In the genomic region with DNA sequence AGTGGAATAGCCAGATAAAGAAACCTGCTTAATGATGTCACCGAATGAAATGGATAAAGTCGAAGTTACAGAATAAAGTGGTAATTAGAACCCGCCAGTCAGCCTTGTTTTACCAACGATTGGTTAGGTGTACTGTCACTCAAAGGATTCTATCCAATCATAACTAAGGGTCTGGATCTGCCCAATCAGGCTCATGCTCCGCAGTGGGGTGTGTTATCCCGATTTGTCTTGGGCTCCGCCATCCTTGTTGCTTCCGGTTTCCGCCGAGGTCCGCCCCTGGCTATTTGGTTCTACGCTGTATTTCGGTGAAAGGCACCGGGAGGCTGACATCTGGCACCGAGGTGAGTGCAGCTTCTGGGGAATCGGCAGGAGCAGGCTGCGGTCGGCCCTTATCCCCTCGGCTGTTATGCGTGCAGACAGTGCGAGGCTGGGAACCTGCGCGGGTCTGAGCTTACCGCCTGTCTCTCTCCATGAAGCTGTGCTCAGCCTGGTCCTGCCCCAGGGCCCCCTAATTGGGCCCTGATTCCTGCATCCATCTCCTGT, we compare ENCODE assay signal across 8 mouse cellular contexts. TPM values are rescaled to one million over a fixed set of nuclear protein-coding genes. Genes with fewer than 3 reads are reported as not detected.
DNase-seq lines count a peak whose midpoint lies in the region; ATAC-seq and TF ChIP-seq lines count a peak whose summit lies in the region.

A gene (plus strand): TSS at position 240 of the 543 bp plus-strand sequence.

- H3K9ac ChIP-seq in CH12.LX (ENCODE audit: insufficient read depth, low read depth): peak within 1 kb of the TSS; percentile 89
- H3K9ac ChIP-seq in forebrain, embryonic 11.5 days (ENCODE audit: low read length): peak within 1 kb of the TSS; percentile 77
- H3K9ac ChIP-seq in heart, embryonic 16.5 days (ENCODE audit: low read length): peak within 1 kb of the TSS; percentile 86
- peak within 1 kb of the TSS; percentile 88 for H3K9ac ChIP-seq in liver, embryonic 15.5 days
- peak within 1 kb of the TSS; percentile 81 for H3K9ac ChIP-seq in neural tube, embryonic 12.5 days

- TF ChIP-seq POLR2A in CH12.LX (IDR thresholded peaks at IDR 0.05; ENCODE audit: low read depth, low read length): peak; percentile 82

- H3K79me2 ChIP-seq in CH12.LX (replicated peaks; ENCODE audit: control insufficient read depth, extremely low read depth, insufficient read depth, poor library complexity, severe bottlenecking): no peaks in the 10 kb centered on the region

- peak; percentile 100 for DNase-seq in CH12.LX (ENCODE audit: extremely low read depth)
- peak; percentile 100 for DNase-seq in c-Kit-positive CD71-positive TER-119-negative erythroid progenitor cells, embryonic 14.5 days (ENCODE audit: low read depth)
- DNase-seq in forebrain, embryonic 11.5 days (ENCODE audit: low spot score): peak; percentile 86
- peak; percentile 87 to 98 for DNase-seq in kidney, postnatal 36 days
- DNase-seq in telencephalon, adult 2 months (ENCODE audit: low read depth, low spot score): peak; percentile 99

- dilution Hi-C loops in CH12.LX (cut with MboI; ENCODE audit: extremely low pct_ligation_motif_present, extremely low pct_unique_long_range_greater_than_20kb, low sequenced_read_pairs): no loop called here

- TF ChIP-seq RAD21 in CH12.LX (IDR thresholded peaks at IDR 0.05; ENCODE audit: low read depth, low read length): no peak

- peak within 1 kb of the TSS; percentile 93 for H3K4me2 ChIP-seq in CH12.LX (ENCODE audit: insufficient read depth, low read depth, poor library complexity, severe bottlenecking)
- H3K4me2 ChIP-seq in forebrain, embryonic 11.5 days (ENCODE audit: low read depth, low read length, severe bottlenecking): peak within 1 kb of the TSS; percentile 79
- H3K4me2 ChIP-seq in heart, embryonic 16.5 days (ENCODE audit: low read depth, low read length): peak within 1 kb of the TSS; percentile 81
- H3K4me2 ChIP-seq in liver, embryonic 15.5 days: peak within 1 kb of the TSS; percentile 86
- peak within 1 kb of the TSS; percentile 91 for H3K4me2 ChIP-seq in neural tube, embryonic 12.5 days (replicated peaks)

- ATAC-seq in forebrain, embryonic 11.5 days (replicated peaks; ENCODE audit: low FRiP score): peak; percentile 100
- peak; percentile 100 for ATAC-seq in heart, embryonic 16.5 days (replicated peaks; ENCODE audit: extremely low read depth, insufficient read depth, low FRiP score)
- ATAC-seq in liver, embryonic 15.5 days (ENCODE audit: insufficient read depth): peak; percentile 100
- peak; percentile 100 for ATAC-seq in neural tube, embryonic 12.5 days (ENCODE audit: low FRiP score, low read depth)

- in situ Hi-C loops in CH12.LX (cut with MboI; ENCODE audit: low pct_ligation_motif_present, low pct_unique_long_range_greater_than_20kb, low sequenced_read_pairs): no loop called here

- WGBS in forebrain, embryonic 11.5 days: under 1% methylated on average over 24 of the region's 24 CpGs
- under 1% methylated on average over 24 of the region's 24 CpGs for WGBS in heart, embryonic 16.5 days
- under 1% methylated on average over 24 of the region's 24 CpGs for WGBS in liver, embryonic 15.5 days (ENCODE audit: insufficient replicate concordance)
- WGBS in neural tube, embryonic 12.5 days: under 1% methylated on average over 24 of the region's 24 CpGs

- H3K27ac ChIP-seq in CH12.LX (ENCODE audit: insufficient read depth, low read depth): no peak within 1 kb of the TSS
- H3K27ac ChIP-seq in forebrain, embryonic 11.5 days (ENCODE audit: low read depth, low read length): no peak within 1 kb of the TSS
- H3K27ac ChIP-seq in heart, embryonic 16.5 days (ENCODE audit: low read length): peak within 1 kb of the TSS; percentile 52
- H3K27ac ChIP-seq in liver, embryonic 15.5 days (replicated peaks): peak within 1 kb of the TSS; percentile 83
- no peak within 1 kb of the TSS for H3K27ac ChIP-seq in neural tube, embryonic 12.5 days

- peaks cover 10% of the 10 kb centered on the region for H3K9me3 ChIP-seq in CH12.LX (replicated peaks; ENCODE audit: low read length)
- H3K9me3 ChIP-seq in forebrain, embryonic 11.5 days (ENCODE audit: control insufficient read depth, low read length): no peaks in the 10 kb centered on the region
- H3K9me3 ChIP-seq in heart, embryonic 16.5 days (replicated peaks; ENCODE audit: control insufficient read depth, low read length): peaks cover 6% of the 10 kb centered on the region
- no peaks in the 10 kb centered on the region for H3K9me3 ChIP-seq in liver, embryonic 15.5 days (replicated peaks)
- H3K9me3 ChIP-seq in neural tube, embryonic 12.5 days: no peaks in the 10 kb centered on the region

- peaks cover 17 to 29% of the 10 kb centered on the region in 2 experiments for H3K36me3 ChIP-seq in CH12.LX (replicated peaks in 1 of 2; ENCODE audit: control insufficient read depth in 1 of 2, insufficient read depth in 1 of 2, low read length in 1 of 2)
- peaks cover 4% of the 10 kb centered on the region; the same call in 1 of the 2 replicates for H3K36me3 ChIP-seq in forebrain, embryonic 11.5 days (ENCODE audit: control insufficient read depth, insufficient read depth, low read length)
- H3K36me3 ChIP-seq in heart, embryonic 16.5 days (ENCODE audit: control insufficient read depth, insufficient read depth): peaks cover 16% of the 10 kb centered on the region
- H3K36me3 ChIP-seq in liver, embryonic 15.5 days (replicated peaks): peaks cover 12% of the 10 kb centered on the region
- peaks cover 17% of the 10 kb centered on the region for H3K36me3 ChIP-seq in neural tube, embryonic 12.5 days

- TF ChIP-seq CTCF in CH12.LX (conservative IDR thresholded peaks at IDR 0.05 in 1 of 2, IDR thresholded peaks at IDR 0.05 in 1 of 2; ENCODE audit: low read depth in 2 of 2, low read length in 2 of 2): no peak

- TF ChIP-seq EP300 in CH12.LX (IDR thresholded peaks at IDR 0.05; ENCODE audit: low read length): no peak

- H3K4me1 ChIP-seq in CH12.LX (ENCODE audit: control insufficient read depth in 1 of 2, insufficient read depth in 2 of 2): peaks cover 0 to 16% of the 10 kb centered on the region in 2 experiments; a peak in 3 of 4 replicates
- H3K4me1 ChIP-seq in forebrain, embryonic 11.5 days (replicated peaks; ENCODE audit: control insufficient read depth, insufficient read depth, low read length): peaks cover 3% of the 10 kb centered on the region; the same call in 1 of the 2 replicates
- peaks cover 5% of the 10 kb centered on the region for H3K4me1 ChIP-seq in heart, embryonic 16.5 days (ENCODE audit: control insufficient read depth, insufficient read depth, low read length)
- H3K4me1 ChIP-seq in liver, embryonic 15.5 days (replicated peaks): peaks cover 14% of the 10 kb centered on the region
- peaks cover 7% of the 10 kb centered on the region for H3K4me1 ChIP-seq in neural tube, embryonic 12.5 days

- H3K4me3 ChIP-seq in CH12.LX (replicated peaks in 1 of 3; ENCODE audit: low read depth in 2 of 3, low read length in 2 of 3, poor library complexity in 1 of 3): peak within 1 kb of the TSS; percentile 81 to 93 (median 91)
- H3K4me3 ChIP-seq in forebrain, embryonic 11.5 days (ENCODE audit: low read depth, low read length): peak within 1 kb of the TSS; percentile 74
- H3K4me3 ChIP-seq in heart, embryonic 16.5 days (ENCODE audit: low read length): peak within 1 kb of the TSS; percentile 77
- H3K4me3 ChIP-seq in liver, embryonic 15.5 days (replicated peaks): peak within 1 kb of the TSS; percentile 87
- peak within 1 kb of the TSS; percentile 80 for H3K4me3 ChIP-seq in neural tube, embryonic 12.5 days

- H3K27me3 ChIP-seq in CH12.LX (replicated peaks): peaks cover 8% of the 10 kb centered on the region
- H3K27me3 ChIP-seq in forebrain, embryonic 11.5 days (ENCODE audit: control insufficient read depth, insufficient read depth, low read length): no peaks in the 10 kb centered on the region
- no peaks in the 10 kb centered on the region for H3K27me3 ChIP-seq in heart, embryonic 16.5 days (ENCODE audit: control insufficient read depth, insufficient read depth, low read length)
- H3K27me3 ChIP-seq in liver, embryonic 15.5 days: no peaks in the 10 kb centered on the region
- H3K27me3 ChIP-seq in neural tube, embryonic 12.5 days (replicated peaks): no peaks in the 10 kb centered on the region

TF ChIP-seq in CH12.LX, 34 proteins besides CTCF, POLR2A, EP300 and RAD21 (continues in another document):
- TF ChIP-seq TCF12 (IDR thresholded peaks at IDR 0.05; ENCODE audit: low read depth, low read length) (peak; percentile 81; the same call in 1 of the 2 replicates), SMC3 (IDR thresholded peaks at IDR 0.05; ENCODE audit: low read depth, low read length) (no peak), MYC (IDR thresholded peaks at IDR 0.05; ENCODE audit: low read depth, low read length) (peak; percentile 30; the same call in 1 of the 2 replicates), ZNF384 (IDR thresholded peaks at IDR 0.05; ENCODE audit: low read depth, low read length) (no peak), CHD1 (IDR thresholded peaks at IDR 0.05; ENCODE audit: low read depth, low read length) (no peak), MXI1 (IDR thresholded peaks at IDR 0.05; ENCODE audit: low read depth, low read length) (peak; percentile 33; the same call in 1 of the 2 replicates), NRF1 (IDR thresholded peaks at IDR 0.05; ENCODE audit: low read depth, low read length) (peak; percentile 57), POLR2AphosphoS2 (IDR thresholded peaks at IDR 0.05; ENCODE audit: low read depth, low read length) (peak; percentile 46; the same call in 1 of the 2 replicates), NELFE (IDR thresholded peaks at IDR 0.05; ENCODE audit: low read depth, low read length) (peak; percentile 68), USF1 (IDR thresholded peaks at IDR 0.05; ENCODE audit: low read depth, low read length) (no peak), JUN (IDR thresholded peaks at IDR 0.05; ENCODE audit: insufficient read depth, low read depth, low read length) (peak; percentile 28; the same call in 1 of the 2 replicates), USF2 (conservative IDR thresholded peaks at IDR 0.05; ENCODE audit: low read depth, low read length) (no peak), PAX5 (IDR thresholded peaks at IDR 0.05; ENCODE audit: low read length) (no peak), TBP (conservative IDR thresholded peaks at IDR 0.05; ENCODE audit: low read depth, low read length) (peak; percentile 65; the same call in 1 of the 2 replicates), MEF2A (IDR thresholded peaks at IDR 0.05; ENCODE audit: borderline replicate concordance, low read depth, low read length) (peak; percentile 30; the same call in 1 of the 2 replicates), MAX (IDR thresholded peaks at IDR 0.05; ENCODE audit: low read length) (peak; percentile 85)

RNA-seq across cellular contexts. Expression of the gene that starts here (rescaled TPM):
- 2.9 and 3.1 TPM in 2 replicates for total RNA-seq in CH12.LX (2012; rRNA removed)
- total RNA-seq in CH12.LX (2014; rRNA removed): 1.4 and 1.5 TPM in 2 replicates
- 1.6 and 2.2 TPM in 2 replicates for polyA plus RNA-seq in CH12.LX (2012; ENCODE audit: insufficient read length, low read depth)
- 11.9 and 15.2 TPM in 2 replicates for polyA plus RNA-seq in forebrain, embryonic 11.5 days (2014; fragmentation: Nextera tagmentation; extraction: Ambion mirVana)
- 4.3 and 5.1 TPM in 2 replicates for polyA plus RNA-seq in heart, embryonic 16.5 days (2015; fragmentation: Nextera tagmentation; extraction: Ambion mirVana)
- 1.7 and 2.6 TPM in 2 replicates for polyA plus RNA-seq in liver, embryonic 15.5 days (2015; fragmentation: Nextera tagmentation; extraction: Ambion mirVana)
- 16.8 and 18.2 TPM in 2 replicates for polyA plus RNA-seq in neural tube, embryonic 12.5 days (2016; fragmentation: Nextera tagmentation; extraction: Ambion mirVana)

Comparison
In these comparisons a context has a peak if more than half of its experiments do, and no peak if none do; other contexts are left out.
1. H3K27ac ChIP-seq: peak in heart, embryonic 16.5 days (single experiment) and liver, embryonic 15.5 days (single experiment); none in CH12.LX (single experiment), forebrain, embryonic 11.5 days (single experiment) and neural tube, embryonic 12.5 days (single experiment).
2. Peak in every context shown above with its lines, with median percentiles within 50 percentile points of each other: DNase-seq, H3K4me2 ChIP-seq, H3K4me3 ChIP-seq, H3K9ac ChIP-seq and ATAC-seq.